Mouse (Mus musculus): ENCODE measurements around the gene H2-M5. TPM values are rescaled to one million over a fixed set of nuclear protein-coding genes. Genes with fewer than 3 reads are reported as not detected.

Gene H2-M5
- polyA plus RNA-seq, 1 experiment from 2014 or later = 1.1 TPM

DNA sequence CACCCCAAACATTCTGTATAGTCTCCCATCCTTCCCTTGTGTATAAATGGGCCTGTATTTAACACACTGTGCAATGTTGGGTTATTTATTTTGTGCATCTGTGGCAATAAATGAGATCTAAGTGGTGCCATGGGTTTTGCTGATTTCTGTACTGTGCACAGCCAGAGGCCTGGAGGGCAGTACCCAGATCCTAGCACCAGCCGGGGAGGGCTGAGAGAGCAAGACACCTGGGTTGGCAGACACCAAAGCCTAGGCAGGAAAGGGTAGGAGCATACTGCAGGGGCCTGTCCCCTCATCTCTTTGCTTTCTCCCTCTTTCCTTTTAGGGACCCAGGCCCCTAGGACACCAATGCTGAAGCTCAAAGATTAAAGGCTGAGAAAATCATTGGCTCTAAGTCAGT lies 41.1 kb downstream of the H2-M5 start:
- peaks cover 23% of the 10 kb centered on the region for H3K27me3 ChIP-seq (ENCODE audit: control insufficient read depth, insufficient read depth, low read length)
- DNase-seq (ENCODE audit: low spot score) = no peak

DNA sequence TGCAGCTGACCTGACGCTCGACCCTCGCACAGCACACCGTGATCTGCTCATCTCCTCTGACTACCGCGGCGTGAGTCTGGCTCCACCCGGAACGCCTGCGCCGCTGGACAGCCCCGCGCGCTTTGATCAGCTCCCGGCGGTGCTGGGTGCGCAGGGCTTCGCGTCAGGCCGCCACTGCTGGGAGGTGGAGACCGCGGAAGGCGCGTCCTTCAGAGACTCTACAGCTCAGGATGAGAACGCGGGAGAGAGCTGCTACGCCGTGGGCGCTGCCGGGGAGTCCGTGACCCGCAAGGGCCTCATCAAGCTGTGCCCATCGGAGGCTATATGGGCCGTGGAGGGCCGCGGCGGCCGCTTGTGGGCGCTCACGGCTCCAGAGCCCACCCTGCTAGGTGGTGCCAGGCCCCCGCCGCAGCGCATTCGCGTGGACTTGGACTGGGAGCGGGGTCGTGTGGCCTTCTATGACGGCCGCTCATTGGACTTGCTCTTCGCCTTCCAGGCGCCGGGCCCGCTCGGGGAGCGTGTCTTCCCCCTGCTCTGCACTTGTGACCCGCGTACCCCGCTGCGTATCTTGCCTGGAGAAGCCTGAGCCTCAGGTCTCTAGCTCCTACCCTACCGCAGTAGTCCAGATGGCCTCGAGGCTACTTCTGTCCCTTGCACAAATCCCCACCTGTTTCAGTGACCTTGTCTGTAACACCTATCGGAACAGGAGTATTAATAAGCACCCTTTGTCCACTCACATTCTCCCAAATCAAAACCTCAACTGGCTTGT lies 42.1 kb downstream of the H2-M5 start:
- H3K9me3 ChIP-seq (ENCODE audit: control insufficient read depth, low read length) = no peaks in the 10 kb centered on the region
- peak; percentile 83 for DNase-seq (ENCODE audit: low spot score)
- H3K36me3 ChIP-seq (ENCODE audit: control insufficient read depth, insufficient read depth, low read length) = no peaks in the 10 kb centered on the region; the same call in 1 of the 2 replicates
- peak overlapping the region; percentile 48 for H3K4me3 ChIP-seq (ENCODE audit: low read depth, low read length)
- H3K4me2 ChIP-seq (ENCODE audit: low read depth, low read length, severe bottlenecking) = peak overlapping the region; percentile 91
- under 1% methylated on average over 62 of the region's 62 CpGs for WGBS
- peaks cover 33% of the 10 kb centered on the region for H3K27me3 ChIP-seq (ENCODE audit: control insufficient read depth, insufficient read depth, low read length)
- peak overlapping the region; percentile 75 for H3K9ac ChIP-seq (ENCODE audit: low read length)
- peaks cover 10% of the 10 kb centered on the region; the same call in 1 of the 2 replicates for H3K4me1 ChIP-seq (replicated peaks; ENCODE audit: control insufficient read depth, insufficient read depth, low read length)
- no peak overlapping the region for H3K27ac ChIP-seq (ENCODE audit: low read depth, low read length)
- ATAC-seq (replicated peaks; ENCODE audit: low FRiP score) = peak; percentile 60

More for the DNA sequence above, 41.1 kb downstream of the H2-M5 start:
- no peak for ATAC-seq (replicated peaks; ENCODE audit: low FRiP score)
- Histone ChIP-seq H3K9ac (ENCODE audit: low read length) (no peak overlapping the region), H3K4me3 (ENCODE audit: low read depth, low read length) (no peak overlapping the region), H3K27ac (ENCODE audit: low read depth, low read length) (no peak overlapping the region), H3K9me3 (ENCODE audit: control insufficient read depth, low read length) (no peaks in the 10 kb centered on the region), H3K4me1 (replicated peaks; ENCODE audit: control insufficient read depth, insufficient read depth, low read length) (peaks cover 2% of the 10 kb centered on the region; the same call in 1 of the 2 replicates), H3K36me3 (ENCODE audit: control insufficient read depth, insufficient read depth, low read length) (no peaks in the 10 kb centered on the region; the same call in 1 of the 2 replicates), H3K4me2 (ENCODE audit: low read depth, low read length, severe bottlenecking) (no peak overlapping the region)
- WGBS = 93% methylated on average over 1 of the region's 1 CpGs

DNA sequence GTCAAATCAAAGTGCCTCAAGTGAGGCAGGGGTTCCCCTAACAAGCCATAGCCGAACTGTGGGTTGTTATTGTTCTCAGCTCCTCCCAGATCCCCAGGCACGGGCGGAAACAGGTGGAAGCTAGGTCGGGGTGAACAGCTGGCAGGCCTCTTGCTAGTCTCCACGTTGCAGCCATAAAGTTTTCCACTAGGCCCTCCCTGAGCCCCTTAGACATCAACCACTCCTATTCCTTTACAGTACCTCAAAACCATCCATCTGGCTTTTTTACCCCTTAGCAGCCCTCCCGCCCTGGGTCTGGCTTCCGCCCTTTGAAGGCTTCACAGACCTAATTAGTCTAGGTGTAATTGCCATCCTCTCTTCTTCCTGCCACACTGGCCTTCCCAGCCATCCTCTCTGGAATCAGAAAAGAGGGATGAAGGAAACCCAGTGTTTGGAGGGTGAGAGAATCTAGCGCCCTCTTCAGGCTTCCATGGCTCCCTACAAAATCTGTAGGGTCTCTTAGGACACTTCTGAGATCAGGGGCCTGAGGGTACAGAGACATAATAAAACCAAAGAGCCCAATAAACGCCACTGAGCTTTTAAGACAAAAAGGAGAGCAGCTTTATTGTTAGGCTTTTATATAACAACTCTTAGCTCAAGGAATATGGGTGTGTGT lies 45.1 kb downstream of the H2-M5 start:
- WGBS = 15% methylated on average over 9 of the region's 9 CpGs
- DNase-seq (ENCODE audit: low spot score) = no peak
- Histone ChIP-seq H3K4me2 (ENCODE audit: low read depth, low read length, severe bottlenecking) (no peak overlapping the region), H3K9ac (ENCODE audit: low read length) (no peak overlapping the region), H3K4me1 (replicated peaks; ENCODE audit: control insufficient read depth, insufficient read depth, low read length) (peaks cover 10% of the 10 kb centered on the region; the same call in 1 of the 2 replicates), H3K4me3 (ENCODE audit: low read depth, low read length) (no peak overlapping the region), H3K27ac (ENCODE audit: low read depth, low read length) (no peak overlapping the region), H3K36me3 (ENCODE audit: control insufficient read depth, insufficient read depth, low read length) (no peaks in the 10 kb centered on the region; the same call in 1 of the 2 replicates), H3K9me3 (ENCODE audit: control insufficient read depth, low read length) (no peaks in the 10 kb centered on the region), H3K27me3 (ENCODE audit: control insufficient read depth, insufficient read depth, low read length) (peaks cover 39% of the 10 kb centered on the region)
- ATAC-seq (replicated peaks; ENCODE audit: low FRiP score) = no peak

- no peak overlapping the region for H3K9ac ChIP-seq (ENCODE audit: low read length)
- H3K27me3 ChIP-seq (ENCODE audit: control insufficient read depth, insufficient read depth, low read length) = peaks cover 39% of the 10 kb centered on the region
- H3K4me3 ChIP-seq (ENCODE audit: low read depth, low read length) = no peak overlapping the region
- no peak overlapping the region for H3K27ac ChIP-seq (ENCODE audit: low read depth, low read length)
- no peaks in the 10 kb centered on the region for H3K9me3 ChIP-seq (ENCODE audit: control insufficient read depth, low read length)
- DNase-seq (ENCODE audit: low spot score) (no peak), ATAC-seq (replicated peaks; ENCODE audit: low FRiP score) (no peak)
- H3K4me1 ChIP-seq (replicated peaks; ENCODE audit: control insufficient read depth, insufficient read depth, low read length) = peaks cover 10% of the 10 kb centered on the region; the same call in 1 of the 2 replicates
- no peaks in the 10 kb centered on the region for H3K36me3 ChIP-seq (ENCODE audit: control insufficient read depth, insufficient read depth, low read length)
- 26% methylated on average over 5 of the region's 5 CpGs for WGBS
- H3K4me2 ChIP-seq (ENCODE audit: low read depth, low read length, severe bottlenecking) = no peak overlapping the region
Observed at GRCm38 (mm10) chr17:36943691-36944090, 45.6 kb downstream of the H2-M5 start.

- 3% methylated on average over 59 of the region's 59 CpGs for WGBS
- Histone ChIP-seq H3K4me2 (ENCODE audit: low read depth, low read length, severe bottlenecking) (peak within 1 kb of the TSS; percentile 55), H3K9ac (ENCODE audit: low read length) (peak within 1 kb of the TSS; percentile 28; the same call in 1 of the 2 replicates), H3K27me3 (ENCODE audit: control insufficient read depth, insufficient read depth, low read length) (peaks cover 39% of the 10 kb centered on the region), H3K9me3 (ENCODE audit: control insufficient read depth, low read length) (no peaks in the 10 kb centered on the region), H3K27ac (ENCODE audit: low read depth, low read length) (no peak within 1 kb of the TSS), H3K36me3 (ENCODE audit: control insufficient read depth, insufficient read depth, low read length) (no peaks in the 10 kb centered on the region), H3K4me1 (replicated peaks; ENCODE audit: control insufficient read depth, insufficient read depth, low read length) (peaks cover 10% of the 10 kb centered on the region; the same call in 1 of the 2 replicates), H3K4me3 (ENCODE audit: low read depth, low read length) (peak within 1 kb of the TSS; percentile 27)
- DNase-seq (ENCODE audit: low spot score) (peak; percentile 59), ATAC-seq (replicated peaks; ENCODE audit: low FRiP score) (0 out of 2 replicates have a peak, but pooled peaks have one; percentile 13)
Observed at GRCm38 (mm10) chr17:36942791-36943471, 46.4 kb downstream of the H2-M5 start, which contains the start of gene Rnf39. TSS of gene Rnf39 (plus strand) at chr17:36942918.

DNA sequence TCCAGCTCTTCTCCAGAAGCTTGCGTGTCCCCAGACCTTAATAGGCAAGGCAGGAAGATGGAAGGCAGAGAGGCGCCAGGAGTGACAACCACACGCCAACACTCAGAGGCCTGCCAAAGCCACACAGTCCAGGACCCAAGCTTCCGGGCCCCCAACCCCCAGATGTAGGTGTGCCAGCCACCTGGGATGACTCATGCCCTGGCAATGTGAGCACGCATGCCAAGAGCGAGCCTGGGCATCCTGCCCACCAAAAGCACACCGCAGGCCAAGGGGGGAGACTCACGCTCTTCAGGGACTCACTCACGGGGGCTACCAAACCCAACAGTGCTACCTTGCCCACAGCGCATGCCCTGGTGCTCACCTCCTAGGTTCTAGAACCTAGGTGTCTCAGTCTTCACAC lies 46.9 kb downstream of the H2-M5 start:
- H3K27ac ChIP-seq (ENCODE audit: low read depth, low read length) = no peak overlapping the region
- no peak overlapping the region for H3K9ac ChIP-seq (ENCODE audit: low read length)
- 60% methylated on average over 10 of the region's 10 CpGs for WGBS
- H3K4me3 ChIP-seq (ENCODE audit: low read depth, low read length) = no peak overlapping the region
- DNase-seq (ENCODE audit: low spot score) = no peak
- H3K27me3 ChIP-seq (ENCODE audit: control insufficient read depth, insufficient read depth, low read length) = peaks cover 39% of the 10 kb centered on the region
- H3K4me1 ChIP-seq (replicated peaks; ENCODE audit: control insufficient read depth, insufficient read depth, low read length) = peaks cover 10% of the 10 kb centered on the region; the same call in 1 of the 2 replicates
- no peak overlapping the region; the same call in 1 of the 2 replicates for H3K4me2 ChIP-seq (ENCODE audit: low read depth, low read length, severe bottlenecking)
- ATAC-seq (replicated peaks; ENCODE audit: low FRiP score) = no peak
- no peaks in the 10 kb centered on the region for H3K9me3 ChIP-seq (ENCODE audit: control insufficient read depth, low read length)
- no peaks in the 10 kb centered on the region for H3K36me3 ChIP-seq (ENCODE audit: control insufficient read depth, insufficient read depth, low read length)

- 81% methylated on average over 2 of the region's 2 CpGs for WGBS
- Histone ChIP-seq H3K27ac (ENCODE audit: low read depth, low read length) (no peak overlapping the region), H3K4me2 (ENCODE audit: low read depth, low read length, severe bottlenecking) (no peak overlapping the region), H3K36me3 (ENCODE audit: control insufficient read depth, insufficient read depth, low read length) (no peaks in the 10 kb centered on the region), H3K4me3 (ENCODE audit: low read depth, low read length) (no peak overlapping the region), H3K9me3 (ENCODE audit: control insufficient read depth, low read length) (no peaks in the 10 kb centered on the region), H3K27me3 (ENCODE audit: control insufficient read depth, insufficient read depth, low read length) (peaks cover 14% of the 10 kb centered on the region), H3K9ac (ENCODE audit: low read length) (no peak overlapping the region), H3K4me1 (replicated peaks; ENCODE audit: control insufficient read depth, insufficient read depth, low read length) (0 out of 2 replicates have a peak, but pooled peaks cover 6% of the 10 kb centered on the region)
- no peak for DNase-seq (ENCODE audit: low spot score)
- no peak for ATAC-seq (replicated peaks; ENCODE audit: low FRiP score)
Observed at GRCm38 (mm10) chr17:36938056-36938455, 51.3 kb downstream of the H2-M5 start.
